Mouse (Mus musculus): ENCODE data around the gene Vwa7.
A peak's percentile ranks its signal among the peaks of the same experiment; 100 is the strongest.
"Not testable (repeated sequence)": the region's sequence is repeated elsewhere in the genome, so short reads cannot be mapped to it uniquely, and the experiment has no call there.

GRCm38 (mm10) chr17:34999871-35000716 lies 16.3 kb upstream of the Vwa7 start:
- not testable (repeated sequence) for TF ChIP-seq MYOD1 (IDR thresholded peaks at IDR 0.05; ENCODE audit: control insufficient read depth, insufficient read length, low read depth); CTCF (IDR thresholded peaks at IDR 0.05; ENCODE audit: control insufficient read depth, insufficient read depth, insufficient read length); MAX (IDR thresholded peaks at IDR 0.05)
- TF ChIP-seq USF1 (IDR thresholded peaks at IDR 0.05; ENCODE audit: low read depth): peak; percentile 84

Data from C2C12 (cell line).